Mouse (Mus musculus): Measurements from ENCODE around the gene Elof1. TPM values are rescaled to one million over a fixed set of nuclear protein-coding genes. Genes with fewer than 3 reads are reported as not detected.

Elof1 gene
- polyA plus RNA-seq, 1 experiment: 12.4 TPM

DNA sequence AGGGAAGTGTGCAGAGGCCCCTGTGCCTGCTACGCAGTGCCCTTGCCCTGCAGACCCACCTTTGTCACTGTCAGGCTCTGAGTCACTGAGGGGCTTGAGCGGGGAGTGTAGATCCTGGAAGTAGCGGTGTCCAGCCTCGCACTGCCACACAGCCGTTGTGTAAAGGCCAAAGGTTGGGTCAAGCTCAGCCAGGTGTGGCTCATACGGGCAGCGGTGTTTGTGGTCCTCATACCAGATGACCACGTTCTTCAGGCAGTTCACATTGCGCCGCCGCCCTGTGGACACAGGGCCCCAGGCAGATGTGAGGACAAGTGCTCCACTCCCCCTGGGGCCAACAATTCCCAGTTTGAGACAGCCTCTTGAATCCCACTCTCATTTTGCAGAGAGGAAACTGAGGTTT lies 51.3 kb downstream of the Elof1 start:
- TF ChIP-seq TAL1 (IDR thresholded peaks at IDR 0.05; ENCODE audit: low read length) (no peak), GATA1 (IDR thresholded peaks at IDR 0.05; ENCODE audit: low read length) (no peak)
- Histone ChIP-seq H3K36me3 (ENCODE audit: control insufficient read depth) (peaks cover 83% of the 10 kb centered on the region), H3K4me3 (replicated peaks) (no peak overlapping the region)

GRCm38 (mm10) chr9:22064341-22064740 lies 52.6 kb downstream of the Elof1 start:
- TF ChIP-seq TAL1 (IDR thresholded peaks at IDR 0.05; ENCODE audit: low read length) (no peak), GATA1 (IDR thresholded peaks at IDR 0.05; ENCODE audit: low read length) (no peak)
- H3K4me1 ChIP-seq (ENCODE audit: control insufficient read depth): peaks cover 8% of the 10 kb centered on the region
- peaks cover 87% of the 10 kb centered on the region for H3K36me3 ChIP-seq (ENCODE audit: control insufficient read depth)
- no peak overlapping the region for H3K4me3 ChIP-seq (replicated peaks)
- no peaks in the 10 kb centered on the region for H3K9me3 ChIP-seq (ENCODE audit: control insufficient read depth, low read length)
- no peaks in the 10 kb centered on the region for H3K27me3 ChIP-seq (ENCODE audit: control insufficient read depth)

More for the DNA sequence above, 51.3 kb downstream of the Elof1 start:
- Histone ChIP-seq H3K4me1 (ENCODE audit: control insufficient read depth) (peaks cover 20% of the 10 kb centered on the region), H3K27me3 (ENCODE audit: control insufficient read depth) (no peaks in the 10 kb centered on the region), H3K9me3 (ENCODE audit: control insufficient read depth, low read length) (no peaks in the 10 kb centered on the region)

Other genes starting within 250 kb of the Elof1 start
- gene Rab3d, start 199.0 kb downstream of the Elof1 start, polyA plus RNA-seq (2012): 0.07 TPM in 2 replicates
- gene Ccdc159, start 189.7 kb downstream of the Elof1 start, polyA plus RNA-seq (2012): not detected in 2 replicates
- 0.10 TPM in 2 replicates for gene Tmem205, start 189.6 kb downstream of the Elof1 start, polyA plus RNA-seq (2012)
- gene Plppr2, start 180.1 kb downstream of the Elof1 start, polyA plus RNA-seq (2012): 0.05 and 0.06 TPM in 2 replicates
- gene Swsap1, start 161.4 kb downstream of the Elof1 start, polyA plus RNA-seq (2012): 0.32 and 0.37 TPM in 2 replicates
- gene Epor, start 153.7 kb downstream of the Elof1 start, polyA plus RNA-seq (2012): 80.2 and 112 TPM in 2 replicates
- gene Rgl3, start 127.7 kb downstream of the Elof1 start, polyA plus RNA-seq (2012): 0.01 TPM in 1 of 2 replicates, not detected in the other
- 0.02 TPM in 1 of 2 replicates, not detected in the other for gene Ccdc151, start 114.5 kb downstream of the Elof1 start, polyA plus RNA-seq (2012)
- gene Prkcsh, start 114.4 kb downstream of the Elof1 start, polyA plus RNA-seq (2012): 9.9 and 10.3 TPM in 2 replicates
- 0.02 and 0.03 TPM in 2 replicates for gene Elavl3, start 65.1 kb downstream of the Elof1 start, polyA plus RNA-seq (2012)
- not detected in 2 replicates for gene Gm49318, start 45.9 kb downstream of the Elof1 start, polyA plus RNA-seq (2012)
- gene Zfp653, start 45.8 kb downstream of the Elof1 start, polyA plus RNA-seq (2012): 2.1 and 2.8 TPM in 2 replicates
- 2.7 and 3.0 TPM in 2 replicates for gene Ecsit, start 31.7 kb downstream of the Elof1 start, polyA plus RNA-seq (2012)
- gene Cnn1, start 18.0 kb downstream of the Elof1 start, polyA plus RNA-seq (2012): not detected in 2 replicates
- 46.6 and 58.8 TPM in 2 replicates for gene Acp5, start 18.5 kb upstream of the Elof1 start, polyA plus RNA-seq (2012)
- gene Pigyl, start 39.7 kb upstream of the Elof1 start, polyA plus RNA-seq (2012): 4.1 and 5.2 TPM in 2 replicates
- gene Zfp872, start 70.9 kb upstream of the Elof1 start, polyA plus RNA-seq (2012): not detected in 2 replicates
- 0.06 TPM in 1 of 2 replicates, not detected in the other for gene Zfp809, start 108.5 kb upstream of the Elof1 start, polyA plus RNA-seq (2012)
- not detected in 2 replicates for gene Zfp599, start 142.7 kb upstream of the Elof1 start, polyA plus RNA-seq (2012)
- 0.05 and 0.07 TPM in 2 replicates for gene Zfp810, start 190.5 kb upstream of the Elof1 start, polyA plus RNA-seq (2012)

Measured in erythroblast, embryonic 14.5 days (primary cell).